Mouse (Mus musculus) olfactory bulb, adult 2 months (tissue): ENCODE measurements around the gene Nid1.

ENCODE experiments used
- CTCF ChIP-seq: fragments of 200-500 bp; IDR thresholded peaks from 2 replicates; pipeline ENCODE4 v1.5.1; 2012; ENCODE audit warnings: low read depth, mild to moderate bottlenecking, low read length, moderate library complexity; ENCODE audit not compliant: insufficient read depth
- POLR2A ChIP-seq: fragments of 200-500 bp; IDR thresholded peaks from 2 replicates; pipeline ENCODE4 v1.6.1; 2012; ENCODE audit warnings: mild to moderate bottlenecking, low read depth, low read length, moderate library complexity; ENCODE audit not compliant: insufficient read depth

- TF ChIP-seq CTCF: no peak
- TF ChIP-seq POLR2A: no peak
These were observed 50.5 kb downstream of the Nid1 start for GRCm38 (mm10) chr13:13487851-13488250.
